Mouse (Mus musculus) kidney, postnatal 14 days (tissue): ENCODE measurements around the gene Ankfn1.

Experiments
- DNase-seq: peaks from one replicate; pipeline ENCODE4 v3.0.0; 2022; ENCODE audit warnings: mixed read lengths

The Ankfn1 gene

GRCm38 (mm10) chr11:89356479-89356878 lies 421.0 kb downstream of the Ankfn1 start:
- no peak for DNase-seq

- no peak for DNase-seq
These were observed 421.4 kb downstream of the Ankfn1 start for GRCm38 (mm10) chr11:89356018-89356417.

- DNase-seq, result no peak
These were observed 437.2 kb downstream of the Ankfn1 start for GRCm38 (mm10) chr11:89340238-89340637.
